Mouse (Mus musculus): ENCODE measurements at regions not wholly inside any gene's neighbourhood (a gene's known extent, or its start where the extent isn't known, plus 50 kb on each side); places are given as distances from the start of the nearest gene placed in this dataset.
"Not testable (repeated sequence)": the region's sequence is repeated elsewhere in the genome, so short reads cannot be mapped to it uniquely, and the experiment has no call there.

- DNase-seq (ENCODE audit: low spot score) (no peak), ATAC-seq (replicated peaks; ENCODE audit: insufficient number of reproducible peaks, low FRiP score, low TSS enrichment, low read depth) (no peak)
- 68% methylated on average over 5 of the region's 5 CpGs for WGBS
These were observed 70.7 kb downstream of the Sult3a2 start for GRCm38 (mm10) chr10:33715701-33716250.

GRCm38 (mm10) chr10:33708656-33709055 lies 77.8 kb downstream of the Sult3a2 start:
- H3K27me3 ChIP-seq (ENCODE audit: control insufficient read depth, insufficient read depth, low read length); H3K9ac ChIP-seq (replicated peaks; ENCODE audit: low read length); H3K4me3 ChIP-seq (ENCODE audit: low read depth, low read length); H3K9me3 ChIP-seq (replicated peaks; ENCODE audit: control insufficient read depth, low read length); DNase-seq (ENCODE audit: low spot score); H3K4me2 ChIP-seq (ENCODE audit: low read depth, low read length); H3K27ac ChIP-seq (replicated peaks; ENCODE audit: low read depth, low read length); ATAC-seq (replicated peaks; ENCODE audit: insufficient number of reproducible peaks, low FRiP score, low TSS enrichment, low read depth); H3K36me3 ChIP-seq (replicated peaks; ENCODE audit: control insufficient read depth, insufficient read depth, low read depth, low read length); H3K4me1 ChIP-seq (ENCODE audit: control insufficient read depth, insufficient read depth, low read length): not testable (repeated sequence)
- WGBS: 68% methylated on average over 3 of the region's 3 CpGs

More at GRCm38 (mm10) chr10:33715701-33716250, 70.7 kb downstream of the Sult3a2 start:
- H3K27ac ChIP-seq (replicated peaks; ENCODE audit: low read depth, low read length): no peak overlapping the region
- H3K36me3 ChIP-seq (replicated peaks; ENCODE audit: control insufficient read depth, insufficient read depth, low read depth, low read length): no peaks in the 10 kb centered on the region
- no peaks in the 10 kb centered on the region for H3K4me1 ChIP-seq (ENCODE audit: control insufficient read depth, insufficient read depth, low read length)
- H3K27me3 ChIP-seq (ENCODE audit: control insufficient read depth, insufficient read depth, low read length): no peaks in the 10 kb centered on the region
- no peak overlapping the region for H3K4me2 ChIP-seq (ENCODE audit: low read depth, low read length)
- H3K4me3 ChIP-seq (ENCODE audit: low read depth, low read length): no peak overlapping the region
- no peaks in the 10 kb centered on the region for H3K9me3 ChIP-seq (replicated peaks; ENCODE audit: control insufficient read depth, low read length)
- H3K9ac ChIP-seq (replicated peaks; ENCODE audit: low read length): no peak overlapping the region

- 84% methylated on average over 3 of the region's 3 CpGs for WGBS
These were observed 79.7 kb upstream of the Clvs2 start for GRCm38 (mm10) chr10:33704245-33704644.

GRCm38 (mm10) chr10:33703420-33703819 lies 78.9 kb upstream of the Clvs2 start:
- Histone ChIP-seq H3K27ac (replicated peaks; ENCODE audit: low read depth, low read length) (no peak overlapping the region), H3K27me3 (ENCODE audit: control insufficient read depth, insufficient read depth, low read length) (no peaks in the 10 kb centered on the region), H3K36me3 (replicated peaks; ENCODE audit: control insufficient read depth, insufficient read depth, low read depth, low read length) (no peaks in the 10 kb centered on the region), H3K9me3 (replicated peaks; ENCODE audit: control insufficient read depth, low read length) (no peaks in the 10 kb centered on the region), H3K4me2 (ENCODE audit: low read depth, low read length) (no peak overlapping the region), H3K4me1 (ENCODE audit: control insufficient read depth, insufficient read depth, low read length) (no peaks in the 10 kb centered on the region), H3K4me3 (ENCODE audit: low read depth, low read length) (no peak overlapping the region), H3K9ac (replicated peaks; ENCODE audit: low read length) (no peak overlapping the region)
- WGBS: 64% methylated on average over 3 of the region's 3 CpGs
- ATAC-seq (replicated peaks; ENCODE audit: insufficient number of reproducible peaks, low FRiP score, low TSS enrichment, low read depth): no peak
- DNase-seq (ENCODE audit: low spot score): peak; percentile 77

More at GRCm38 (mm10) chr10:33704245-33704644, 79.7 kb upstream of the Clvs2 start:
- not testable (repeated sequence) for H3K4me3 ChIP-seq (ENCODE audit: low read depth, low read length); H3K36me3 ChIP-seq (replicated peaks; ENCODE audit: control insufficient read depth, insufficient read depth, low read depth, low read length); ATAC-seq (replicated peaks; ENCODE audit: insufficient number of reproducible peaks, low FRiP score, low TSS enrichment, low read depth); H3K27ac ChIP-seq (replicated peaks; ENCODE audit: low read depth, low read length); H3K9me3 ChIP-seq (replicated peaks; ENCODE audit: control insufficient read depth, low read length); DNase-seq (ENCODE audit: low spot score); H3K4me2 ChIP-seq (ENCODE audit: low read depth, low read length); H3K27me3 ChIP-seq (ENCODE audit: control insufficient read depth, insufficient read depth, low read length); H3K9ac ChIP-seq (replicated peaks; ENCODE audit: low read length); H3K4me1 ChIP-seq (ENCODE audit: control insufficient read depth, insufficient read depth, low read length)
